Mouse (Mus musculus) erythroblast, adult 5-6 weeks (primary cell): Measurements from ENCODE around the gene Pard3. TPM values are rescaled to one million over a fixed set of nuclear protein-coding genes. Genes with fewer than 3 reads are reported as not detected.

Source experiments
- ATAC-seq: replicated peaks from 2 replicates; pipeline ENCODE4 v1.8.0; 2016; ENCODE audit warnings: moderate number of reproducible peaks, mild to moderate bottlenecking, moderate TSS enrichment, inconsistent platforms; ENCODE audit not compliant: poor library complexity, low FRiP score, severe bottlenecking
- total RNA-seq, 2 experiments: library from RNA; stranded (forward) in 1 of 2; stranded (reverse) in 1 of 2; fragments of 150-400 nt in 1 of 2; fragments of 200-764, 138-1000 nt in 1 of 2; gene quantifications; 2 replicates each; pipeline versions ENCODE4 v1.2.3 to v1.2.4; 2015 to 2017; ENCODE audit warnings: low replicate concordance in 2 of 2

The Pard3 gene
- total RNA-seq, 2 experiments from 2014 or later: 2.7 to 5.8 TPM

DNA sequence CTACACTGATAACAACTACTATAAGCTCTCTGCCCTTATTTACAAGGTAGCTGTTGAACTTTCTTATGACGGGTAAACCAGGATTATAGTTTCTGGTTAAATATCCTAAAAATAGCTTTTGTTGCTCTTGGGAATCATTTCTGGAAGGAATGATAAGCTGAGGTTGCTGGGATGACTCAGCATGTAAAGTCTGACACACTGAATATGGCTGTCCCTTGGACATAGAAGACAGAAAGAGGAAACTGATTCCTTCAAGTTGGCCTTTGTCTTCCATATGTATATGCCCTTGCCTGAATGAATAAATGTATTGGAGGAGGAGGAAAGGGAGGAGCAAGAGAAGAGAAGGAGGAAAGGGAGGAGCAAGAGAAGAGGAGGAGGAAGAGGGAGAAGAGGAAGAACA lies 254.2 kb downstream of the Pard3 start:
- ATAC-seq: no peak

GRCm38 (mm10) chr8:127318377-127319159 lies 254.9 kb downstream of the Pard3 start:
- ATAC-seq: no peak

GRCm38 (mm10) chr8:127320930-127321329 lies 257.2 kb downstream of the Pard3 start:
- no peak for ATAC-seq

GRCm38 (mm10) chr8:127323583-127324360 lies 260.1 kb downstream of the Pard3 start:
- no peak for ATAC-seq

GRCm38 (mm10) chr8:127324836-127325570 lies 261.3 kb downstream of the Pard3 start:
- no peak for ATAC-seq

DNA sequence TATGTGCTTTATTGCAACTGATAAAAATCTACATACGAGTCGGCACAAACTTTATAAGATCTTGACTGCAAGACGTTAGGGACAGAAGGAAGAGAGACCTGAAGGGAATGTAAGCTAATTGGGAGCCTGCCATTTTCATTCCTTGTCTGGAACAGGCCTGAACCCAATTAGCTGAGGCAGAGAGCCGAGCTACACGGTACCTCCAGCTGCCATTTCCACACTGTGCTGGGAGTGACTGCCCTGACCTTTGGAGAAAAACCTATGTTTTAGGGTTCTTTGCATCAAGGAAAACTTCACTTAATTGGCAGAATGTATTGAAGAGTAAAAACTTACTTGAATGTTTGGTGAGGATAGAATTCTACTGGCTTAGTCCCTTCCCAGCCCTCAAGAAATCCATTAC lies 262.1 kb downstream of the Pard3 start:
- ATAC-seq: no peak

GRCm38 (mm10) chr8:127330258-127331187 lies 266.8 kb downstream of the Pard3 start:
- ATAC-seq: no peak

DNA sequence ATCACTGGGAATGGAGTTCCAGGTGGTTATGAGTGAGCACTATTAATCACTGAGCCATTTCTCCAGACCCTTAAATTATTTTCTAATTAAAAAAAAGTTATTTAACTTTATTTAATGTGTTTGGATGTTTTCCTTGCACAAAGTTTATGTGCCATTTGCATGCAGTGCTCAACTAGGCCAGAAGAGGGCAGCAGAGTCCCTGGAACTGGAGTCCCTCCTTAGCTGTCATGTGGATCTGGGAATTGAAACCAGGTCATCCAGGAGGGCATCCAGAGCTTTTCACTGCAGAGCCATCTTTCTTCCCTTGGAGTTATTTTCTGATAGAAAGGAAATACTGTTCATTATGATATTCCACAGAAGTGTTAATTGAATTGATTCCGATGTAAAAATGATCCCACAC lies 268.1 kb downstream of the Pard3 start:
- peak; percentile 67; the same call in 1 of the 2 replicates for ATAC-seq

DNA sequence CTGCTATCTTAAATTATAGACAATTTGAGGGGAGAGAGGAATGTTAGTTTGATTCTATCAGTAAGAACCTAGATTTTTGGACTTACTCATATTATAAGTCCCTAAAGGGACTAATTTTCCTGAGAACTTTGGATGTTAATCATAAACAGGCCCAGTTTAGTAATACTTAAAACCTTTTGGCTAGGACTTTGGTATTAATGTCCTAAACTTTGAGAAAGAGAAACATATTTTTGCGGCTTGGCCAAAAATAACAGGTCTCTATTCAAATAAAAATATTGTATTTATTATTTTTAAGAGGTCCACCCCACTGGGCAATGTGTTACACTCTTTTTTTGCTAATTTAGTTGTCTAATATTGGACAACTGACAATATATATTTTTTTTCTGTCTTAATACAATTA lies 271.5 kb downstream of the Pard3 start:
- no peak for ATAC-seq

GRCm38 (mm10) chr8:127338183-127338582 lies 274.5 kb downstream of the Pard3 start:
- ATAC-seq: no peak

GRCm38 (mm10) chr8:127341046-127341445 lies 277.4 kb downstream of the Pard3 start:
- no peak for ATAC-seq

GRCm38 (mm10) chr8:127343115-127343514 lies 279.4 kb downstream of the Pard3 start:
- no peak for ATAC-seq

DNA sequence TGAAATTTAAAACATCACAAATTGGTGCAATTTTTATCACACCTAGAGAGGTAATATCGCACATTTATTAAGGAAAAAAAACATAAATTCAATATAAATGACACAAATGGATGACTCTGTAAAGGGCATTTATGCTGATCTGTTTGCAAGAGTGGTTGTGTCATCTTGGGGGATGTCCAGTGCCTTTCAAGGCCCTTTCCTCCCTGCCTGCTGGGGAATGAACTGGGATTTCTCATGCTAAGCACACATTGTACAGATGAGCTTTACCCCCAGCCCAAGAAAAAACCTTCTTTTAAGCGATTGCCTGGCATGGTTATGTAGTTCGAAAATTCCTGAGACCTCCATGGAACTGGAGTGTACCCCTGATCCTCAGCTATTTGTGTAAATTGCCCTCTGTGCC lies 280.7 kb downstream of the Pard3 start:
- ATAC-seq: no peak

DNA sequence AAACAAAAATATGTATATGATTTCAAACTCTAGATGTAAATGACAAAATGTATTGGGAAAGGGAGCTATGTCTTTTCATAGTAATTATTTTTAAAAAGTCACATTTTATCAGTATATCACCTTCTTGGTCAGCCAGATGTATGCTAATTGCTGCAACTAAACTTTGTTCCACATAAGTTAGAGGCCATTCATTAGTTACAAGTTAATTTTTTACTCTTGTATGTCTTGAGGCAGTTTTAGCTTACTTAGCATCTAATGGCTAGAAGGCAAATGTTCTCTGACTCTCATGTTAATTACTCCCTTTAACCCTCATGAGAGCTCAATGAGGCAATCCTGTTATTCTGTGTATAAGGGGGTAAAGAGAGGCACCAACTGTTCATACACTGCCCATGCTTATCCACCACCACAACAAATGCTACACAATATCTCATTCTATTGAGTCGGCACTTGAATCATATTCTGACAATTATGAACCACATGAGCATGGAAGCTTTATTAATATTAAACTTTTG lies 282.3 kb downstream of the Pard3 start:
- ATAC-seq: no peak

DNA sequence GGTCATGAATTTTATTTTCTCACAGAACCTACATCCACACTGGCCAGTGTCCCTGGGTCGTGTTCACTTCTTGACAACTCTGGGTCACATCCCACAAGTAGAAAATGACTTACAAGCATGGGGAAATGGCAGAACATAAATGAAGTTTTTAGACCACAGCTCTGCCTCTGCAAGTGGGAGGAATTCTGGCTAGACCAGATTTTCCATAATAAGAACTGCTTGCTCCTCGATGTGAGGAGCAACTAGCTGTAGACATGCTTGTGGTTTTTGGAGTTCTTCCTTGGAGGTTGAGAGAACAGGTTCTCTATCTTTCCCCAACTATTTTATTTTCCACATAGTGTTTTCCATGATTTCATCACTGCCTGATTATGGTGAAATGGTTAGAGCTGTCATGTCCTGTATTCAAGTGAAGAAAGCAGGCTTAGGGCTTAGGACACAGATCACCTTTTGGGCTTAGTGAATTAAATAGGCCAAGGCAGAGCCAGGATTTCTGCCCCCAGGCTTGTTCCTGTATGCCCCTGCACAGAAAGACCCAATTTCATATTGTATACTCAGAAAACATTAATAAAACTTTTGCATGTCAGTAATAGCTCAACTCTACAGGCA lies 284.3 kb downstream of the Pard3 start:
- ATAC-seq: no peak

GRCm38 (mm10) chr8:127361796-127362195 lies 298.1 kb downstream of the Pard3 start:
- ATAC-seq: no peak

DNA sequence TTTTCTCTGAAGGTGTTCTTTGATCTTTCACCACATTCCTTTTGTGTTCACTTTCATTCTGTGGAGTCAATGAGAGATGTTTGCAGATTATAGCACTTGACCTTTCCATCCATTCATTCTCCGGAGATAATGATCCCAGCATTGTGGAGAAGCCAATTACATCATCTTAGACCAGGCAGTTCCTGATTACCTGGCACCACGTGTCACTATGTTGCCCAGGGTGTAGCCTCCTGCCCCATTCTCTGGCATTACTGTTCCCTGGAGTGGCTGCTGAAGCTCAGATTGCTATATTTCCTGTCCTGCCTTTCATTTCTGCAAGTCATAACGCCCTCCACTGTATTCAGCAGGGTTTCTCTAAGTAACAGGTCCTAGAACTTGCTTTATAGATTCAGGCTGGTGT lies 304.7 kb downstream of the Pard3 start:
- no peak for ATAC-seq

DNA sequence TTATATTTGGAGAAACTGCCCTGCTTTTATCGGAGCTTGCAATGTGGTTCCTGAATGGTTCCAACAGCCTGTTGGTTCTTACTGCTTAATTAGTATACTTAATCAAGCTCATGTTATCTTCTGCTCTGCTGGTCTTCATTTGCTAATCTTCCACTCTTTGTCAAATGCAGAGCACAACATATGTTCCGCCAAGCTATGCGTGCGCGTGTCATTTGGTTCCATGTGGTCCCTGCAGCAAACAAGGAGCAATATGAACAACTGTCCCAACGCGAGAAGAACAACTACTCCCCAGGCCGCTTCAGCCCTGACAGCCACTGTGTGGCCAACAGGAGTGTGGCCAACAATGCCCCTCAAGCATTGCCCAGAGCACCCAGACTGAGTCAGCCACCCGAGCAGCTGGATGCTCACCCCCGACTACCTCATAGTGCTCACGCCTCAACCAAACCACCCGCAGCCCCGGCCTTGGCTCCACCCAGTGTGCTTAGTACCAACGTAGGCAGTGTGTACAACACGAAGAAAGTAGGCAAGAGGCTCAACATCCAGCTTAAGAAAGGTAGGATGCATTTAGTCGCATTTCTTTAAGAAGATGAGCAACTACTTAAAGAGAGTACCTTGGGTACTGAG lies 307.7 kb downstream of the Pard3 start:
- no peak for ATAC-seq
